17 mouse cellular contexts compared by ENCODE assay signal in the genomic region with DNA sequence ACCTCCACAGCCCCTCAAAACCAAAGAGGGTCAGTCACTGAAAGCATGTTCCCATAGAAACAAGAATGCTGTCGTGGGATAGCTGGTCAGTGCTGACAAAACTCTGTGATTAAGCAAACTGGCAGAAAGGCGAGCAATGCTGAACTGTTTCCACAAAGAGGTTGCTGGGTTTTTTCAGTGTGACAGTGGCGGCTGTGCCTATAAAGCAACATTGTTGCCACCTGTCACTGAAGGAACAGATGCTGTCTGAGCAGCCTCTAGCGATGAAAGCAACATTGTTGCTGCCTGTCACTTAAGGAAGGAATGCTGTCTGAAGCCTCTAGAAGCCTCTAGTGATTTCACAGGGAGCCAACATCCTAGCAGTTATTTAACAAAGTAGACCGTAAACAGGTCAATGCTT. TPM values are rescaled to one million over a fixed set of nuclear protein-coding genes. Genes with fewer than 3 reads are reported as not detected.
DNase-seq lines count a peak whose midpoint lies in the region; ATAC-seq lines count a peak whose summit lies in the region.
"Had no signal": no experiment of that assay in that cellular context is flagged by ENCODE, and none has a peak within 500 bp of the region (broad histone marks: within the 10 kb centered on the region; RNA-seq: fewer than 3 reads in every experiment).

No protein-coding gene starts in this region.

- H3K9ac ChIP-seq in embryonic facial prominence, embryonic 14.5 days (ENCODE audit: low read depth, low read length), result no peak overlapping the region
- no peak overlapping the region for H3K9ac ChIP-seq in midbrain, embryonic 11.5 days (ENCODE audit: low read length)
- 0 out of 2 replicates have a peak overlapping the region, but pooled peaks have one; percentile 17 for H3K9ac ChIP-seq in neural tube, embryonic 15.5 days (replicated peaks)
- H3K9ac ChIP-seq: embryonic facial prominence, embryonic 13.5 days; lung, embryonic 15.5 days had no signal

- no peak overlapping the region for H3K4me3 ChIP-seq in embryonic facial prominence, embryonic 14.5 days (ENCODE audit: low read depth, low read length)
- H3K4me3 ChIP-seq in embryonic facial prominence, embryonic 10.5 days, result no peak overlapping the region
- H3K4me3 ChIP-seq in midbrain, embryonic 11.5 days (ENCODE audit: low read depth, low read length), result no peak overlapping the region
- H3K4me3 ChIP-seq in neural tube, embryonic 15.5 days (replicated peaks), result no peak overlapping the region
- H3K4me3 ChIP-seq: embryonic facial prominence, embryonic 13.5 days; lung, embryonic 15.5 days had no signal

- 62% methylated on average over 5 of the region's 5 CpGs for WGBS in embryonic facial prominence, embryonic 14.5 days
- 73% methylated on average over 5 of the region's 5 CpGs for WGBS in embryonic facial prominence, embryonic 10.5 days
- 58% methylated on average over 5 of the region's 5 CpGs for WGBS in midbrain, embryonic 11.5 days
- WGBS in neural tube, embryonic 15.5 days, result 20% methylated on average over 5 of the region's 5 CpGs

- no peaks in the 10 kb centered on the region for H3K27me3 ChIP-seq in embryonic facial prominence, embryonic 14.5 days (replicated peaks; ENCODE audit: control insufficient read depth, insufficient read depth, low read length)
- no peaks in the 10 kb centered on the region for H3K27me3 ChIP-seq in embryonic facial prominence, embryonic 10.5 days (replicated peaks; ENCODE audit: low read depth, poor library complexity, severe bottlenecking)
- H3K27me3 ChIP-seq in midbrain, embryonic 11.5 days (ENCODE audit: control insufficient read depth, insufficient read depth, low read length), result no peaks in the 10 kb centered on the region
- H3K27me3 ChIP-seq in neural tube, embryonic 15.5 days (replicated peaks), result no peaks in the 10 kb centered on the region
- H3K27me3 ChIP-seq: embryonic facial prominence, embryonic 13.5 days; lung, embryonic 15.5 days had no signal

- H3K4me2 ChIP-seq in embryonic facial prominence, embryonic 14.5 days (ENCODE audit: low read depth, low read length), result no peak overlapping the region
- no peak overlapping the region for H3K4me2 ChIP-seq in midbrain, embryonic 11.5 days
- H3K4me2 ChIP-seq in neural tube, embryonic 15.5 days, result no peak overlapping the region
- H3K4me2 ChIP-seq: embryonic facial prominence, embryonic 13.5 days; liver, embryonic 11.5 days; lung, embryonic 15.5 days had no signal

- 0 out of 2 replicates have a peak overlapping the region, but pooled peaks have one; percentile 55 for H3K27ac ChIP-seq in embryonic facial prominence, embryonic 14.5 days (replicated peaks; ENCODE audit: low read depth, low read length)
- no peak overlapping the region for H3K27ac ChIP-seq in embryonic facial prominence, embryonic 10.5 days (replicated peaks)
- H3K27ac ChIP-seq in midbrain, embryonic 11.5 days (ENCODE audit: low read depth, low read length), result peak overlapping the region; percentile 5; the same call in 1 of the 2 replicates
- H3K27ac ChIP-seq in neural tube, embryonic 15.5 days (replicated peaks), result no peak overlapping the region
- H3K27ac ChIP-seq: embryonic facial prominence, embryonic 13.5 days; lung, embryonic 15.5 days had no signal

- H3K4me1 ChIP-seq in embryonic facial prominence, embryonic 14.5 days (ENCODE audit: control insufficient read depth, insufficient read depth, low read length), result no peaks in the 10 kb centered on the region
- H3K4me1 ChIP-seq in embryonic facial prominence, embryonic 10.5 days, result peaks cover 47% of the 10 kb centered on the region
- peaks cover 29% of the 10 kb centered on the region for H3K4me1 ChIP-seq in midbrain, embryonic 11.5 days (ENCODE audit: control insufficient read depth, insufficient read depth, low read length)
- peaks cover 22% of the 10 kb centered on the region for H3K4me1 ChIP-seq in neural tube, embryonic 15.5 days

- DNase-seq in embryonic facial prominence, embryonic 14.5 days (ENCODE audit: low spot score), result peak; percentile 68
- no peak for DNase-seq in embryonic facial prominence, embryonic 10.5 days (ENCODE audit: low spot score)
- peak; percentile 65 for DNase-seq in testis, postnatal 14 days (ENCODE audit: low spot score)
- no peak for DNase-seq in testis, postnatal 10 days (ENCODE audit: low spot score)
- no peak for DNase-seq in midbrain, embryonic 11.5 days (ENCODE audit: low spot score, missing footprints)
- DNase-seq in frontal cortex, postnatal 25 days (ENCODE audit: low spot score in 2 of 2), result no peak
- DNase-seq in thymus, postnatal 4 days, result no peak
- DNase-seq: cerebellum, postnatal 25 days; heart, adult 11 months; kidney, postnatal 14 days; thymus, adult 18-20 months had no signal

- no peaks in the 10 kb centered on the region for H3K9me3 ChIP-seq in embryonic facial prominence, embryonic 14.5 days (ENCODE audit: control insufficient read depth, low read length)
- no peaks in the 10 kb centered on the region for H3K9me3 ChIP-seq in embryonic facial prominence, embryonic 10.5 days
- H3K9me3 ChIP-seq in midbrain, embryonic 11.5 days (ENCODE audit: control insufficient read depth, low read length), result no peaks in the 10 kb centered on the region
- H3K9me3 ChIP-seq in neural tube, embryonic 15.5 days (replicated peaks), result no peaks in the 10 kb centered on the region
- H3K9me3 ChIP-seq: embryonic facial prominence, embryonic 13.5 days; lung, embryonic 15.5 days had no signal

- H3K36me3 ChIP-seq in embryonic facial prominence, embryonic 14.5 days (ENCODE audit: control insufficient read depth, insufficient read depth, low read length), result 0 out of 2 replicates have a peak, but pooled peaks cover 14% of the 10 kb centered on the region
- H3K36me3 ChIP-seq in embryonic facial prominence, embryonic 10.5 days (replicated peaks), result peaks cover 94% of the 10 kb centered on the region
- peaks cover 20% of the 10 kb centered on the region for H3K36me3 ChIP-seq in midbrain, embryonic 11.5 days (ENCODE audit: control insufficient read depth, insufficient read depth, low read length)
- 0 out of 2 replicates have a peak, but pooled peaks cover 5% of the 10 kb centered on the region for H3K36me3 ChIP-seq in neural tube, embryonic 15.5 days
- H3K36me3 ChIP-seq: lung, embryonic 15.5 days had no signal

- ATAC-seq in embryonic facial prominence, embryonic 14.5 days (ENCODE audit: low read depth), result no peak; the same call in 1 of the 2 replicates
- no peak for ATAC-seq in midbrain, embryonic 11.5 days (ENCODE audit: low FRiP score)
- no peak; the same call in 1 of the 2 replicates for ATAC-seq in neural tube, embryonic 15.5 days (ENCODE audit: low FRiP score)
- ATAC-seq: intestine, embryonic 16.5 days had no signal

RNA-seq across cellular contexts. Expression of gene Golm1, which starts 23.0 kb away (rescaled TPM):
- 42.3 and 48.4 TPM in 2 replicates for polyA plus RNA-seq in embryonic facial prominence, embryonic 14.5 days (2014; fragmentation: Nextera tagmentation; extraction: Ambion mirVana)
- 99.3 and 115 TPM in 2 replicates for polyA plus RNA-seq in embryonic facial prominence, embryonic 10.5 days (2016; fragmentation: Nextera tagmentation; extraction: Ambion mirVana)
- polyA plus RNA-seq in midbrain, embryonic 11.5 days (2014; fragmentation: Nextera tagmentation; extraction: Ambion mirVana), result 179 TPM in 2 replicates
- polyA plus RNA-seq in neural tube, embryonic 15.5 days (2015; fragmentation: Nextera tagmentation; extraction: Ambion mirVana), result 19.1 and 23.8 TPM in 2 replicates

RNA-seq across cellular contexts. Expression of gene 4921517D22Rik, which starts 41.3 kb away (rescaled TPM):
- polyA plus RNA-seq in embryonic facial prominence, embryonic 14.5 days (2014; fragmentation: Nextera tagmentation; extraction: Ambion mirVana), result not detected in 2 replicates
- not detected in 2 replicates for polyA plus RNA-seq in embryonic facial prominence, embryonic 10.5 days (2016; fragmentation: Nextera tagmentation; extraction: Ambion mirVana)
- not detected in 2 replicates for polyA plus RNA-seq in midbrain, embryonic 11.5 days (2014; fragmentation: Nextera tagmentation; extraction: Ambion mirVana)
- not detected in 2 replicates for polyA plus RNA-seq in neural tube, embryonic 15.5 days (2015; fragmentation: Nextera tagmentation; extraction: Ambion mirVana)
- polyA plus RNA-seq: embryonic facial prominence, embryonic 13.5 days; heart, embryonic 16.5 days; intestine, embryonic 16.5 days; liver, embryonic 11.5 days; lung, embryonic 15.5 days had no signal

RNA-seq across cellular contexts. Expression of gene Spata31d1a, which starts 57.5 kb away (rescaled TPM):
- 0.22 TPM in 1 of 2 replicates, not detected in the other for polyA plus RNA-seq in embryonic facial prominence, embryonic 14.5 days (2014; fragmentation: Nextera tagmentation; extraction: Ambion mirVana)
- 0.02 and 0.14 TPM in 2 replicates for polyA plus RNA-seq in embryonic facial prominence, embryonic 10.5 days (2016; fragmentation: Nextera tagmentation; extraction: Ambion mirVana)
- not detected in 2 replicates for polyA plus RNA-seq in midbrain, embryonic 11.5 days (2014; fragmentation: Nextera tagmentation; extraction: Ambion mirVana)
- 0.03 and 0.13 TPM in 2 replicates for polyA plus RNA-seq in neural tube, embryonic 15.5 days (2015; fragmentation: Nextera tagmentation; extraction: Ambion mirVana)
- polyA plus RNA-seq: heart, embryonic 16.5 days; intestine, embryonic 16.5 days; lung, embryonic 15.5 days had no signal

RNA-seq across cellular contexts. Expression of gene Spata31d1b, which starts 59.4 kb away (rescaled TPM):
- 0.04 and 0.06 TPM in 2 replicates for polyA plus RNA-seq in embryonic facial prominence, embryonic 14.5 days (2014; fragmentation: Nextera tagmentation; extraction: Ambion mirVana)
- polyA plus RNA-seq in embryonic facial prominence, embryonic 10.5 days (2016; fragmentation: Nextera tagmentation; extraction: Ambion mirVana), result not detected in 2 replicates
- polyA plus RNA-seq in midbrain, embryonic 11.5 days (2014; fragmentation: Nextera tagmentation; extraction: Ambion mirVana), result 0.05 TPM in 1 of 2 replicates, not detected in the other
- not detected in 2 replicates for polyA plus RNA-seq in neural tube, embryonic 15.5 days (2015; fragmentation: Nextera tagmentation; extraction: Ambion mirVana)
- polyA plus RNA-seq: embryonic facial prominence, embryonic 13.5 days; heart, embryonic 16.5 days; intestine, embryonic 16.5 days; liver, embryonic 11.5 days; lung, embryonic 15.5 days had no signal

Comparison
In these comparisons a context has a peak if more than half of its experiments do, and no peak if none do; other contexts are left out.
1. DNase-seq: peak in embryonic facial prominence, embryonic 14.5 days (single experiment) and testis, postnatal 14 days (single experiment); none in embryonic facial prominence, embryonic 10.5 days (single experiment), testis, postnatal 10 days (single experiment), midbrain, embryonic 11.5 days (single experiment), frontal cortex, postnatal 25 days (0 of 2) and thymus, postnatal 4 days (single experiment).
2. H3K27ac ChIP-seq: peak in embryonic facial prominence, embryonic 14.5 days (single experiment) and midbrain, embryonic 11.5 days (single experiment); none in embryonic facial prominence, embryonic 10.5 days (single experiment) and neural tube, embryonic 15.5 days (single experiment).